Mouse (Mus musculus) spleen, postnatal 10 days (tissue): ENCODE results near the gene Wfdc13.
"Not testable (repeated sequence)": the region's sequence is repeated elsewhere in the genome, so short reads cannot be mapped to it uniquely, and the experiment has no call there.

Source experiments
- DNase-seq, 2 experiments: peaks; one replicate each; pipeline ENCODE4 v3.0.0; 2021 to 2022; ENCODE audit warnings: low spot score in 2 of 2

Gene Wfdc13

GRCm38 (mm10) chr2:164716194-164716786, 31.4 kb downstream of the Wfdc13 start:
- DNase-seq = not testable (repeated sequence)

DNA sequence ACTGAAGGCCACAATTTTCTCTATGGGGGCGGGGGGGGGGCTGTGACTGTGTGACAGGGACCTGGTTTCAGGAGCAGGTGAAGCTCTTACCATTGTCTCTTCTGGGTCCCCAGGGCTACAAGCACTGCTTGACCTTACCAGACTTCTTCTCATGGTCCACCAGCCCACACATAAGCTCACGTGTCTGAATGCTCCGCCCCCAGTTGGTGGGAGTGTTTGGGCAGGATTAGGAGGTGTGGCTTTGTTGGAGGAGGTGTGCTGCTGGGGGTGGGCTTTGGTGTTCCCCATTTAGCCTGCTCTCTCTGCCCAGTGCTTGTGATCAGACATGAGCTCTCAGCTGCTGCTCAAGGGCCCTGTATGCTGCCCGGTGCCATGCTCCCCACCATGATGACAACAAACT, 38.4 kb downstream of the Wfdc13 start:
- no peak for DNase-seq

- DNase-seq = peak; percentile 68 to 85
Measured at GRCm38 (mm10) chr2:164725895-164726619, 41.1 kb downstream of the Wfdc13 start.

- no peak for DNase-seq
Measured at GRCm38 (mm10) chr2:164731719-164732118, 46.8 kb downstream of the Wfdc13 start.

DNA sequence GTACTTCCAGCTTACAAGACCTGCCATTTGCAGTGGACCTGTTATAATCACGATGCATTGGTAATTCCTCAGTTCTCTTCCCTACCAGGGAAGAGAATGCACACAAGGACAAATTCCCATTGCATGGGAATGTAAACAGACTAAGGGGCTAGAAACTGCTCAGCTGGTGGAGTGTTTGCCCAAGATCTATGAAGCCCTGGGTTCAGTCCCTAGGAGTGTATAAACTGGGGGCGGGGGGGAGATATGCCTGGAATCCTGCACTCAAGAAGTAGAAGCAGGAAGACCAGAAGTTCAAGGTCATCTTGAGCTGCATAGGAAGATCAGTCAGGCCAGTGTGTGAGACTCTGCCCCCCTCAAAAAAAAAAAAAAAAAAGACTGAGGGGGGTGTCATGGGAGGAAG, 48.4 kb downstream of the Wfdc13 start:
- DNase-seq = no peak

GRCm38 (mm10) chr2:164734839-164735238, 49.9 kb downstream of the Wfdc13 start:
- DNase-seq = no peak

DNA sequence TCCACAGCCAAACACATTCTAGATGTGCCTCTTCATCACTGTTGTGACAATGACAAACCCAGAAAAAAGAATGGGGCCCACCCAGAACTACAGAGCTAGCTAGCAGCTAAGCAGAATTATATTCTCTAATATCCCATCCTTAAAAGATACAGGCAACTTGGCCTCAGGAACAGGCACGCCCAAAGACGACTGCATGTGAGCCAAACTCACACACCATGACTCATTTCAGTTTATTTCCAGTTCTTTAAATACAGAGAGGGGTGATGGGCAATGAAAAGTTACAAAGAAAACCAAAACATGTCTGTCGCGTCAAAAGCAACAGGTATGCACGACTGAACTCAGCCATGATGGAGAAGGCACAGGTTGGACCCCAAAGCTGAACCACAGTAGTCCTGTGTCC, 50.5 kb downstream of the Wfdc13 start:
- DNase-seq = no peak
